Mouse (Mus musculus): Measurements from ENCODE around the gene Cbln1.
A peak's percentile ranks its signal among the peaks of the same experiment; 100 is the strongest.

The Cbln1 gene

DNA sequence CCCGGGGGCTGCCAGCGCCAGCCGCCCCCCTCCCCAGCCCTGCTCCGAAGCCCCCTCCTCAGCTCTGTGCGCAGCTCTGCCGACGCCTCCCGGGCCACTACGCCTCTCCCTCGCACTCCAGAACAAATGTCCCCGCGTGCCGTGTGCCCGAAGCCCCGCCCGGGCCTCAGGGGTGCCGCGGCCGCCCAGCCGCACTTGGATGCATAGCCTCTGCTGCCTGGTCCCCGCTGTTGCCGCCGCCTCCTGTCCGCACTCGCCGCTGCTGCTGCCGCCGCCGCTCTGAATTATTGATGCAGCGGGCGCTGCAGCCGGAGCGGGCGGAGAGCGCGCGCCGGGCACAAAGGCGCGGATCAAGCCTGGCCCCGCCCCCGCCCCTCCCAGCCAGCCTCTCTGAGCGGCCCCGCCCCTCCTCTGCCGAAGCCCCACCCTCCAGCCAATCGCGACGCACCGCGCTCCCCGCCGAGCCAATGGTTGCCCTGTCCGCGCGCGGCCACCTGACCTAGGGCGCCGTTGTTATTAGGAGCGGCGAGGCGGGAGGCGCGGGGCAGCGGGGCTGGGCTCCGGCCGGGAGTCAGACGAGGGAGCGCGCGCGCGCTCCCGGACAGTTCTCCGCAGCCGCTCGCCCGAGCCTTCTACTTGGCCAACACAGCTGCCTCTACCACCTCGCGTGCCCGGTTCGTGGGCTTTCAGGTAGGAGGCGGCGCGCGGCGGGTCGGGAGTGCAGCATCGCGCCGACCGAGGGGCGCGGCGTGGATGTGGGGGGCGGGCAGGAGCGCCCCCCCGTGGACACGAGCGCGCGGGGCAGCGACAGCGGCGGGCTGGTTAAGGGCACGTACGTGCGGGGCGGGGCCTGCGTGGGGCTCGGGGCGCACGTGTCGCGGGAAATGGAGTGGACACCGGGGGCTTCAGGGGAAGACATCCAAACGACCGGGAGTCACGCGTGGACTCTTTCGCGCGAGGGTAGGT, at the start of gene Cbln1:
Gene Cbln1 (minus strand): TSS at position 339 of the 966 bp plus-strand sequence.
- DNase-seq (ENCODE audit: low spot score in 2 of 2), result peak; percentile 66 to 70

GRCm38 (mm10) chr8:87517132-87517531, 44.7 kb upstream of the Cbln1 start:
- DNase-seq (ENCODE audit: low spot score in 2 of 2), result no peak

DNA sequence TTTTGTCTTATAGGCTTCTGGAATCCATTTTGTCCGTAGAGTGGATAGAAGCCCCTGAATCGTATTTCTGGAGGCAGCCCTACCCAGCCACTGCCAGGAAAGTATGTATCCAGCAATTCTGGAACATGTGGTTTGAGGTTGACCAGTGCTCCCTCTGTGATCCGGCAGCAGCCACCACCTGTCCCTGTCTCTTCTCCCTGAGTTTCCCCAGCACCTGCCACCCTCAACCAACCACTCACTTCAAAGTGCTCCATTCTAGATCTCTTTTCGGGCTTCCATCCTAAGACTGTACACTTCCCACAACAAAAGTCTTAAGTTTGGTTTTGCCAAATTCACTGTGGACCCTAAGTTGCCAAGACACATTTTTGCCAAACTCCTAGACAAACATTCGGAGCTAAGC, 41.4 kb upstream of the Cbln1 start:
- DNase-seq (ENCODE audit: low spot score in 2 of 2), result no peak

GRCm38 (mm10) chr8:87513350-87513749, 40.9 kb upstream of the Cbln1 start:
- no peak for DNase-seq (ENCODE audit: low spot score in 2 of 2)

DNA sequence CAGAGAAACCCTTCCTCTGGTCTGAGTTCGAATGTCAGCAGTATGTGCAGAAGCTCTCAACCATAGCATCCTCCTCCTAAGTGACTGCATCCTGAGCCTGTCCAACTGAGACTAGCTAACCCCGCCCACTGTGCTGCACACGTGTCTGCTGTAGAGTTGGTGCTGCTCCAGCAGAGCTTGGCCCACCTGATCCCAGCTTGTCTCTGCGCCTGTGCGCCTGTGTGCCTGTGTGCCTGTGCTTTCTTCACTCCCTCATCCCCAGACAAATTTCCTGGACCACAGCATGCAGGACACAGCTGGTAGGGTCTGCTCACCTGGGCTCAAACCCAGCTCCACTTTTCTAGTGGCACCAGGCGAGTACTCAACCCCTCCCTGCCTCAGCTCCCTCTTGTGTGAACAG, 40.2 kb upstream of the Cbln1 start:
- DNase-seq (ENCODE audit: low spot score in 2 of 2), result no peak

DNA sequence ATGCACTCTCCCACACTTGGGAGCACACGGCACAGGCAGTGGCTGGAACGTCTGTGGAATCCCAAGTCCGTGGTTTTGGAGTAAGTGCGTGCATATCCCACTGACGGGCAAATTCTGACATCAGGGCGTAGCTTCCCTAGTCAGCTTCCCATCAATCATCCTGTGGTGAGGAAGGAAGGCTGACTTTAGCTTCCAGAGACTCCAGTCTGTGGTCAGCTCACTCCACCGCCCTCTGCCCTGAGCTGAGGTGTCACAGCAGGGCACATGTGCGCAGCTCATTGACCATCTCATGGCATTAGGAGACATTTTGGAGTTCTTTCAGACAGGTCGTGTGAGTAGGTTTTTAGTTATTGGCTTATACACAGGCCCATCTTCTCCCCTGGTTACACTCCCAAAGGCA, 34.6 kb upstream of the Cbln1 start:
- no peak for DNase-seq (ENCODE audit: low spot score in 2 of 2)

- DNase-seq (ENCODE audit: low spot score in 2 of 2), result no peak
Observed at GRCm38 (mm10) chr8:87504441-87504840, 32.0 kb upstream of the Cbln1 start.

DNA sequence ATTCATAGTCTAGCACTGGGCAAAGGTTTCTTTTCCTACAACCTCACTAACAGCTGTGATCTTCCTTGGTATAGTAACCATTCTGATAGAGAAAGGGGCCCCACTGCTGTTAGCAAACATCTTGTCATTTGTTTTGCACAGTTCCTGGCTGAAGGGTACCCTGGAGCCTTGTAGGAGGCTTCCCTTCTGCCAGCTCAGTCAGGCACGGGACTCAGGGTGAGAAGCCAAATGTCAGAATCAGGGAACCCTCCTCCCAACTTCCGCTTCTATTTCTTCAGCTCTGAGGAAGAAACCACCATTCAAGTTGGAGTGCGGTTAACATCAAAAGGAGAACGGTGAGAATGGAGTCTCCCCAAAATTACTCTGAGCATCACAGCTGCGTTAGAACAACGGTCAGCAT, 30.3 kb upstream of the Cbln1 start:
- DNase-seq (ENCODE audit: low spot score in 2 of 2), result no peak

DNA sequence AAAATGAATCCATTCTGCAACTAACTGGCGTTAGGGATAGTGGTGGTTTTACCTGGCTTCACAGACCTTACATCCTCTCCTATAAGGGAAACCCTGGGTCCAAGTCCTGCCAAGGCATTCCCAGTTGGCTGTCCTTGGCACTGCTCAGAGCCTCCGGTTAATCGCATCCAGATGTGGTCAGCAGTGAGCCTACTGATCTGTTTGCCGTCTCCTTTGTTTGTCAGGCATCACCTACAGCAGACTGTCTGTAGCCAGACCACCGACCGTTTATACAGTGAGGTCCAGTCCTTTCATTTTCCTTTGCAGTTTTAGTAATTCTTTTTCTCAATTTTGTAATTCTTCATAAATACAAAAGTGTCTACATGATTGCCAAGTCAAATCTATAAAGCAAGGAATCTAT, 25.2 kb upstream of the Cbln1 start:
- no peak for DNase-seq (ENCODE audit: low spot score in 2 of 2)

DNA sequence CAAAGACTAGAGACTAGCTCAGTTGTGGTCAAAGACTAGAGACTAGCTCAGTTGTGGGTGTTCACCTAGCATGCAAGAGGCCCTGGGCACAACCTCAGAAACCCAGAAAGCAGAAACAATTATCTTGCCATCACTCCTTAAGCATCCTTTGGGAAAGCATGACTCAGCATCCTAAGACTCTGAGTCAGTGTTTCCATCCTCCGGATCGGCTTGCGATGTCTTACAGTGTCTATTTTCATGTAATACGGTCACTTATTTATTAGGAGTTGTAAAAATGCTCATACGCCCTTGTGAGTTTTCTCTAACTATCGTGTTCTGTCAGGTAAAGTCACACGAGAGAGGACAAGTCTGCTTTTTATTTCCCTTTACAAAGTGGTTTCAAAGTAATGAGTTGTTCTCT, 24.1 kb upstream of the Cbln1 start:
- no peak for DNase-seq (ENCODE audit: low spot score in 2 of 2)

DNA sequence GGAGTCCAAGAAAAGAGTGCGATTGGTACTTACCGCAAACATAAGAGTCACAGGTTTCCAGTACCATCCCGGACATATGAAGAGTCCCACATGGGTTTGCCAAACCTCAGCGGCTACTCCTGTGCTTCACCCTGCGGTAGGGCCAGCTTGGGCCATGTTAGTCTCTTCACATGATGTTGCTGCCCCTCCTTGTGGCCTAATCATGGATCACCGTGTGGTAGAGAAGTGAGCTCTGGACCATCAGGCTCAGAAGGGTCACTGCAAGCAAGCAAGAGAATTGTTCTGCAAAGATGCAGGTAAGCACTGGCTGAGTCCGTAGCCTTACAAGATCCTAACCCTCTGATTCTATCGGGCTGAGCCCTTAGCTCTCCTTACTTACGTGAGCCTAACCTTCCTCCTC, 22.5 kb upstream of the Cbln1 start:
- DNase-seq (ENCODE audit: low spot score in 2 of 2), result no peak

DNA sequence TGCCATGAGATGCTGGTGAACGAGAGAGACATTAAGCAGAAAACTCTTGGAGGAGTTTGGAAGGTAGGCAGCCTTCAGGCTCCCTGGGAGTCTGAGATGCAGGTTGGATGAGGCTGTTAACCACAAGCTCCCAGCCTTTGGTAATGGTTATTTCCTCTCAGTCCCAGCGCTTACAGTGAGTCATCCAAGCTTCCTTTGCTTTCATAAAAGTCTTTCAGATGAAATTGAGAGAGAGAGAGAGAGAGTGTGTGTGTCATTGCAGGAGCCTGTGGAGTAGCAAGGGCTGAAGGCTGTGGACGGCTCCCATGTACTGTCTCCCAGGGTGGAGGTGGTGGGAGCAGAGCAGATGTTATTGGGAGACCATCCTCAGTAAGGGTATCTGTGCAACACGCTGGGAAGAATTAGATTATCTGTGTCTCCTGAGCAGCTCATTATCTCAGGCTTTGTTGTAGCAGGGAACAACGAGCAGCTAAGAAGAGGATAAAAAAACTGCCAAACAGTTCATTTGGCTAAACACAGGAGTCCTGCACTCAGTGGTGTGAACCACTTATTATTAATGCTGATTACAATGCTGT, 17.5 kb upstream of the Cbln1 start:
- DNase-seq (ENCODE audit: low spot score in 2 of 2), result no peak

GRCm38 (mm10) chr8:87481396-87481795, 9.0 kb upstream of the Cbln1 start:
- DNase-seq (ENCODE audit: low spot score in 2 of 2), result no peak

DNA sequence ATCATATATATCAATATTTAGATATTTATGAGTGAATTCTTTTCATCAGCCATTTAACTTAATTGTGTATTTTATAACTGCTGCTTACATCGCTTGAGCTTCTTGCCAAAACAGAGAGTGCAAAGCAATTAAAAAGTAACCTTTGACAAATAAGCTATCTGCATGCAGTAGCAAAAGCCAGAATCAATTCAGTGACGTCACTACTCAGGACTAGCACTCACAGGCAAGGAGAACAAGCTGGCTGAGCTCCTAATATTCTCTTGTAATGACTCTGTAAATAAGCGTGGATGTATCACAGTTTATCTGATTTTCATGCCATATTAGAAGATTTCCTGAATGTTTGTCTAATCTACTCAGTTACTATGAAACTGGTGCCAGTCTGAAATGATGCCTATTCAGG, 5.8 kb upstream of the Cbln1 start:
- no peak for DNase-seq (ENCODE audit: low spot score in 2 of 2)

- DNase-seq (ENCODE audit: low spot score in 2 of 2), result no peak
Observed at GRCm38 (mm10) chr8:87477102-87477645, 4.8 kb upstream of the Cbln1 start.

- no peak for DNase-seq (ENCODE audit: low spot score in 2 of 2)
Observed at GRCm38 (mm10) chr8:87475551-87475950, 3.1 kb upstream of the Cbln1 start.

DNA sequence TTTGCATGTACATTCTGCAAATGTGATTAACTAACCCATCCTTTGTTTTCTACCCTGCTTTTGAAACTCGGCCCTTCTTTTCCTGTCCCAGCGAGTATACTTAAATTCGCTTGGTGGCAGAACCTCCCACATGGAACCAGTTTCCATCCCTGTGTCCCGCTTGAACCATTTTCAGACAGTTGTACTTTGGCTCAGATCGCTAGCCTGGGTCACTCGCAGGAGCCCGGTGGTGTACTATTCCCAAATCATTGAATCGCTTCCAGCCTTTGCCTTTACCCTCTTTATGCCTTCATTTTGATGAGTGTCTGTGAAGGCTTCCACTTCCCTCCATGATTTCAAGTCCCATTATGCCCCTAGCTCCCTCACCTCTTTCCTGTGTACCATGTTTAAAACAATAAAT, 2.0 kb upstream of the Cbln1 start:
- DNase-seq (ENCODE audit: low spot score in 2 of 2), result no peak

DNA sequence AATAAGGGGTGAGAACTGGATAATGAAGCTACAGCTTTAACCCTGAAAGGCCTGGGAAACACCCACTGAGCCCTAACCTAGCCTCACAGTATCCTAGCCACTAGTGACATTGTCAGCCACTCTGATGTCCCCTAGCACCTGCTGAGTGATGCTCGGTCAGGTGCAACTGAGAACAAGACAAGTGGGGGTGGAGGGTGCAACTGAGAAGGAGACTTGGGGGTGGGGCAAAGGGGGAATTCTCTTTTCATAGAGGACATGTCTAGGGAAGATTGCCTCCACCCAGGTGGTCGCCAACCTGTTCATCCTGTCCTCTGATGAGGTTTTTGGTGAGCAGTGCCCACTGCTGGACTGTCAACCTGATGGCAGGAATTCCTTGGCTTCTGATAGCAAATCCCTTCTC, 1.5 kb upstream of the Cbln1 start:
- no peak for DNase-seq (ENCODE audit: low spot score in 2 of 2)

DNA sequence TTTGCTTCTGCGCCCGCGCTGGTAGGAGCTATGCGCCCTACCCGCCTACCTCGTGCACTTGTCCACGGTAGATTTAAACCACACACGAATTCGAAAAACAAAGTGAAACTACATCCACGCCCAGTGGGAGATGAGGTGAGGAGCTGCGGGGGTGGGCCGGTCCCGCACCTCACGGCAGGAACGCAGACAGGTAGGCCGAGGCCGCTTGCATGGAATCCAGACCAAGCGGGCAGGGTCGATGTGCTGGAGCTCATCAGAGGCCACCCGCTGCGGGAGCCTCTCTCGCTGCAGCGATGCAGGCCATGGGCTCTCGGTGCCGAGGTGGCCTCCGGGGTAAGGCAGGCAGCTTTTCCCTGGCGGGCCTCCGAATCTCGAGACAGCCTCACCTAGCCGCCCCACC, 905 bp upstream of the Cbln1 start:
- no peak for DNase-seq (ENCODE audit: low spot score in 2 of 2)

GRCm38 (mm10) chr8:87471603-87472270, 672 bp downstream of the Cbln1 start:
- no peak for DNase-seq (ENCODE audit: low spot score in 2 of 2)

DNA sequence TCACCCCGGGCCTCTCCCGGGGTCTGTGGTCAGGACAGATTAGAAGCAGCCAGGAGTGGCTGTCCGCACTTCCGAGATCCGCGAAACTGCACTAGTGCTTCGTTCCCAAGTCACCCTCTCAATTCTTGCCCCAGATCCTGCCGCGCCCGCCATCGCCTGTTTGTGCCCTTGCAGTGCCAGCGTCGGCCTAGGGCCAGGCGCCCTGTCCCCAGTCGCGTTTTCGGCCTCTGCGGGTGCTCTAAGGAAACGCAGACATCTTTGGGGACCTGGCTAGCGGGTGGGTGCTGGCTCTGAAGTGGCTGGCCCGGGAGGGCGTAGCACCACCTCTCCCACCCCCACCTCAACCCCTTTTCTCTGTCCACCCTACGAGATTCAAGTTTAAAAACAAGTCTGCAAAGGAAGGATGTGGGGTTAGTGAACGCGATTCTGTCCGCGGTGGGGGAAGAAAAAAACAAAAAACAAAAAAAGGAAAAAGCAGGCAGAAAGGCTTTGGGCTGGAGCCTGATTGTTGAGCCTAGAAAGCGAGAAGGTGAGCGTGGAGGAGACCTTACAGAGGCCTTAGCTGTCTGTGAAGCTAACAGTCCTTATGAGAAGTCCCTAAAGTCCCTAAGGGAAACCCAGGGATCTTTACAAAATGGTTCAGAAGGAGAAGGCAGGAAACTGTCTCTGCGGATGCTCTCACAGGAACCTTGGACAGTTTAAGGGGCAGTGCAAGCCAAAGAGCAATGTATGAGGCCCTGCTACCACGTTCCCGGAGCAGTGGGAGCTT, 1.4 kb downstream of the Cbln1 start:
- DNase-seq (ENCODE audit: low spot score in 2 of 2), result no peak
